Mouse (Mus musculus) liver, embryonic 14.5 days (tissue): ENCODE measurements around the gene Ttc21a.

Experiments
- CTCF ChIP-seq: IDR thresholded peaks from 2 replicates; pipeline ENCODE4 v1.5.1; 2016; ENCODE audit warnings: antibody characterized with exemption, low read depth, control low read depth
- EP300 ChIP-seq: IDR thresholded peaks from 2 replicates; pipeline ENCODE4 v1.6.1; 2016; ENCODE audit warnings: antibody characterized with exemption, low read depth

- TF ChIP-seq CTCF (peak; percentile 60), EP300 (no peak)
Observed at GRCm38 (mm10) chr9:120011533-120011932, 74.1 kb downstream of the Ttc21a start.
